Mouse (Mus musculus) erythroid progenitor cell, adult 5-6 weeks (primary cell): ENCODE measurements around the gene Defa34. TPM values are rescaled to one million over a fixed set of nuclear protein-coding genes. Genes with fewer than 3 reads are reported as not detected.
"Not testable (repeated sequence)": the region's sequence is repeated elsewhere in the genome, so short reads cannot be mapped to it uniquely, and the experiment has no call there.

Source experiments
- ATAC-seq: replicated peaks from 2 replicates; pipeline ENCODE4 v1.8.0; 2016; ENCODE audit warnings: moderate number of reproducible peaks, mild to moderate bottlenecking, moderate TSS enrichment, inconsistent platforms; ENCODE audit not compliant: poor library complexity, low FRiP score, severe bottlenecking
- total RNA-seq, 2 experiments: library from RNA; stranded (forward) in 1 of 2; stranded (reverse) in 1 of 2; fragments of 150-400 nt in 1 of 2; fragments of 186-747, 209-891 nt in 1 of 2; gene quantifications; 2 replicates each; pipeline versions ENCODE4 v1.2.3 to v1.2.4; 2015 to 2017; ENCODE audit warnings: low replicate concordance in 2 of 2

Defa34 gene
- total RNA-seq (2015; ENCODE audit: low replicate concordance) = not detected in 2 replicates
- total RNA-seq (2017; ENCODE audit: low replicate concordance) = not detected in 2 replicates

DNA sequence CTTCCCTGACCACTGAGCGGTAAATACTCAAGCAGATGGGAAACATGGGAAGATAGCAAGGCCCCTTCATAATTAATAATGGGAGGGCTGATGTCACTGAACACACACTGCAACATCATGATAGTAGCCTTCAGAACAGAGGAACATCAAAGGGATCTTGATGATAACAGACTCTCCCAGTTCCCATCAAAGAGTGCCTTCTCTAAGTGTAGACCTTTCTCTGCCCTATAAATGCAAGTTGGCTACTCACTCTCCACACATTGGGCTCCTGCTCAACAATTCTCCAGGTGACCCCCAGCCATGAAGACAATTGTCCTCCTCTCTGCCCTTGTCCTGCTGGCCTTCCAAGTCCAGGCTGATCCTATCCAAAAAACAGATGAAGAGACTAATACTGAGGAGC, at the start of gene Defa34:
Defa34 (plus strand) TSS at position 301 of the 400 bp plus-strand sequence.
- ATAC-seq = not testable (repeated sequence)

DNA sequence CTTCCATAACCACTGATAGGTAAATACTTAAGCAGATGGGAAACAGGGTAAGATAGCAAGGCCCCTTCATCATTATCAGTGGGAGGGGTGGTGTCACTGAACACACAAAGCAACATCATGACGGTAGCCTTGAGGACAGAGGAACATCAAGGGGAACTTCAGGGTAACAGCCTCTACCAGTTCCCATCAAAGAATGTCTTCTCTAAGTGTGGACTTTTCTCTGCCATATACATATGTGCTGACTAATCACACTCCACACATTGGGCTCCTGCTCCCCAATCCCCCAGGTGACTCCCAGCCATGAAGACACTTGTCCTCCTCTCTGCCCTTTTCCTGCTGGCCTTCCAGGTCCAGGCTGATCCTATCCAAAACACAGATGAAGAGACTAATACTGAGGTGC, 47.7 kb upstream of the Defa34 start, which contains the start of gene Defa26:
Defa26 (plus strand) TSS at position 301 of the 400 bp plus-strand sequence.
- ATAC-seq = not testable (repeated sequence)

DNA sequence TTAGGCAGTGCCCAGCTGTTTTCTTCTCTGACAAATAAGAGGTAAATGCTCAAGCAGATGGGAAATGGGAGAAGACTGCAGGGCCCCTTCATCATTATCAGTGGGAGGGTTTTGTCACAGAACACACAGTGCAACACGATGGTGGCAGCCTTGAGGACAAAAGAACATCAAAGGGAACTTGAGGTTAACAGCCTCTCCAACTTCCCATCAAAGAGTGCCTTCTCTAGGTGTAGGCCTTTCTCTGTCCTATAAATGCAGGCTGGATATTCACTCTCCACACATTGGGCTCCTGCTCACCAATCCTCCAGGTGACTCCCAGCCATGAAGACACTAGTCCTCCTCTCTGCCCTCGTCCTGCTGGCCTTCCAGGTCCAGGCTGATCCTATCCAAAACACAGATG, 10.1 kb upstream of the Defa34 start, which contains the start of gene Defa17:
Defa17 (plus strand) TSS at position 301 of the 400 bp plus-strand sequence.
- not testable (repeated sequence) for ATAC-seq

DNA sequence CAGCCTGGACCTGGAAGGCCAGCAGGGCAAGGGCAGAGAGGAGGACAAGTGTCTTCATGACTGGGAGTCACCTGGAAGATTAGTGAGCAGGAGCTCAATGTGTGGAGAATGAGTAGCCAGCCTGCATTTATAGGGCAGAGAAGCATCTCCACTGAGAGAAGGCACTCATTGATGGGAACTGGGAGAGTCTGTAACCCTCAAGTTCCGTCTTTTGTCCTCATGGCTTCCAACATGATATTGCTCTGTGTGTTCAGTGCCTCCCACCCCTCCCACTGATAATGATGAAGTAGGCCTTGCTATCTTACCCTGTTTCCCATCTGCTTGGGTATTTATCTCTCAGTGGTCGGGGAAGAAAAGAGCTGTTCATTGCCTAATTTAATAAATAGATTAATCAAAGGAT, 37.9 kb downstream of the Defa34 start, which contains the start of gene AY761184:
AY761184 (minus strand) TSS at position 101 of the 400 bp plus-strand sequence.
- ATAC-seq = not testable (repeated sequence)

Other genes with a start within 250 kb of the Defa34 start
- gene Defa36, start 238.4 kb upstream of the Defa34 start, total RNA-seq (2015; ENCODE audit: low replicate concordance) = not detected in 2 replicates
- gene Defa36, start 238.4 kb upstream of the Defa34 start, total RNA-seq (2017; ENCODE audit: low replicate concordance) = not detected in 2 replicates
- gene Gm7849, start 209.2 kb upstream of the Defa34 start, total RNA-seq (2015; ENCODE audit: low replicate concordance) = not detected in 2 replicates
- not detected in 2 replicates for gene Gm7849, start 209.2 kb upstream of the Defa34 start, total RNA-seq (2017; ENCODE audit: low replicate concordance)
- not detected in 2 replicates for gene Defa20, start 156.5 kb upstream of the Defa34 start, total RNA-seq (2015; ENCODE audit: low replicate concordance)
- not detected in 2 replicates for gene Defa20, start 156.5 kb upstream of the Defa34 start, total RNA-seq (2017; ENCODE audit: low replicate concordance)
- not detected in 2 replicates for gene Defa32, start 136.8 kb upstream of the Defa34 start, total RNA-seq (2015; ENCODE audit: low replicate concordance)
- not detected in 2 replicates for gene Defa32, start 136.8 kb upstream of the Defa34 start, total RNA-seq (2017; ENCODE audit: low replicate concordance)
- gene Defa37, start 100.4 kb upstream of the Defa34 start, total RNA-seq (2015; ENCODE audit: low replicate concordance) = not detected in 2 replicates
- not detected in 2 replicates for gene Defa37, start 100.4 kb upstream of the Defa34 start, total RNA-seq (2017; ENCODE audit: low replicate concordance)
- not detected in 2 replicates for gene Defa28, start 82.8 kb upstream of the Defa34 start, total RNA-seq (2015; ENCODE audit: low replicate concordance)
- not detected in 2 replicates for gene Defa28, start 82.8 kb upstream of the Defa34 start, total RNA-seq (2017; ENCODE audit: low replicate concordance)
- gene Gm7861, start 71.3 kb upstream of the Defa34 start, total RNA-seq (2015; ENCODE audit: low replicate concordance) = not detected in 2 replicates
- gene Gm7861, start 71.3 kb upstream of the Defa34 start, total RNA-seq (2017; ENCODE audit: low replicate concordance) = not detected in 2 replicates
- gene Defa26, start 47.6 kb upstream of the Defa34 start, total RNA-seq (2015; ENCODE audit: low replicate concordance) = not detected in 2 replicates
- not detected in 2 replicates for gene Defa26, start 47.6 kb upstream of the Defa34 start, total RNA-seq (2017; ENCODE audit: low replicate concordance)
- gene Defa17, start 10.0 kb upstream of the Defa34 start, total RNA-seq (2015; ENCODE audit: low replicate concordance) = not detected in 2 replicates
- gene Defa17, start 10.0 kb upstream of the Defa34 start, total RNA-seq (2017; ENCODE audit: low replicate concordance) = not detected in 2 replicates
- not detected in 2 replicates for gene AY761184, start 37.8 kb downstream of the Defa34 start, total RNA-seq (2015; ENCODE audit: low replicate concordance)
- gene AY761184, start 37.8 kb downstream of the Defa34 start, total RNA-seq (2017; ENCODE audit: low replicate concordance) = not detected in 2 replicates
- not detected in 2 replicates for gene Defa24, start 68.7 kb downstream of the Defa34 start, total RNA-seq (2015; ENCODE audit: low replicate concordance)
- gene Defa24, start 68.7 kb downstream of the Defa34 start, total RNA-seq (2017; ENCODE audit: low replicate concordance) = not detected in 2 replicates
- not detected in 2 replicates for gene Defb50, start 157.7 kb downstream of the Defa34 start, total RNA-seq (2015; ENCODE audit: low replicate concordance)
- gene Defb50, start 157.7 kb downstream of the Defa34 start, total RNA-seq (2017; ENCODE audit: low replicate concordance) = not detected in 2 replicates
- not detected in 2 replicates for gene Defb2, start 174.1 kb downstream of the Defa34 start, total RNA-seq (2015; ENCODE audit: low replicate concordance)
- not detected in 2 replicates for gene Defb2, start 174.1 kb downstream of the Defa34 start, total RNA-seq (2017; ENCODE audit: low replicate concordance)
- not detected in 2 replicates for gene Defb10, start 193.1 kb downstream of the Defa34 start, total RNA-seq (2015; ENCODE audit: low replicate concordance)
- gene Defb10, start 193.1 kb downstream of the Defa34 start, total RNA-seq (2017; ENCODE audit: low replicate concordance) = not detected in 2 replicates
- not detected in 2 replicates for gene Defb9, start 219.6 kb downstream of the Defa34 start, total RNA-seq (2015; ENCODE audit: low replicate concordance)
- not detected in 2 replicates for gene Defb9, start 219.6 kb downstream of the Defa34 start, total RNA-seq (2017; ENCODE audit: low replicate concordance)
- not detected in 2 replicates for gene Defb11, start 240.6 kb downstream of the Defa34 start, total RNA-seq (2015; ENCODE audit: low replicate concordance)
- gene Defb11, start 240.6 kb downstream of the Defa34 start, total RNA-seq (2017; ENCODE audit: low replicate concordance) = not detected in 2 replicates